Mouse (Mus musculus) erythroblast, embryonic 14.5 days (primary cell): ENCODE measurements around the gene Ltc4s. TPM values are rescaled to one million over a fixed set of nuclear protein-coding genes. Genes with fewer than 3 reads are reported as not detected.

Experiments
- H3K27me3 ChIP-seq: 2 replicates; pipeline ENCODE4 v1.6.1; 2012; ENCODE audit warnings: inconsistent platforms; ENCODE audit not compliant: control insufficient read depth
- H3K36me3 ChIP-seq: 2 replicates; pipeline ENCODE4 v1.6.1; 2012; ENCODE audit warnings: mild to moderate bottlenecking, inconsistent platforms; ENCODE audit not compliant: control insufficient read depth
- H3K4me1 ChIP-seq: 2 replicates; pipeline ENCODE4 v1.6.1; 2012; ENCODE audit warnings: inconsistent platforms; ENCODE audit not compliant: control insufficient read depth
- H3K4me3 ChIP-seq: replicated peaks from 2 replicates; pipeline ENCODE3; 2012; ENCODE audit warnings: moderate library complexity, mild to moderate bottlenecking, inconsistent platforms
- H3K9me3 ChIP-seq: 2 replicates; pipeline ENCODE4 v1.6.1; 2012; ENCODE audit warnings: low read length, inconsistent platforms, mixed read lengths; ENCODE audit not compliant: control insufficient read depth
- GATA1 ChIP-seq: IDR thresholded peaks from 2 replicates; pipeline ENCODE4 v1.6.1; 2012; ENCODE audit warnings: low read length, inconsistent platforms, mixed read lengths
- TAL1 ChIP-seq: IDR thresholded peaks from 3 replicates; pipeline ENCODE4 v1.6.1; 2012; ENCODE audit warnings: low read length, inconsistent platforms, mixed read lengths
- polyA plus RNA-seq: library from polyadenylated mRNA; stranded (reverse); fragments of >175 nt; gene quantifications from 2 replicates; pipeline ENCODE4 v1.2.3, GENCODE M21; 2012

The Ltc4s gene
- polyA plus RNA-seq, 1 experiment = not detected

DNA sequence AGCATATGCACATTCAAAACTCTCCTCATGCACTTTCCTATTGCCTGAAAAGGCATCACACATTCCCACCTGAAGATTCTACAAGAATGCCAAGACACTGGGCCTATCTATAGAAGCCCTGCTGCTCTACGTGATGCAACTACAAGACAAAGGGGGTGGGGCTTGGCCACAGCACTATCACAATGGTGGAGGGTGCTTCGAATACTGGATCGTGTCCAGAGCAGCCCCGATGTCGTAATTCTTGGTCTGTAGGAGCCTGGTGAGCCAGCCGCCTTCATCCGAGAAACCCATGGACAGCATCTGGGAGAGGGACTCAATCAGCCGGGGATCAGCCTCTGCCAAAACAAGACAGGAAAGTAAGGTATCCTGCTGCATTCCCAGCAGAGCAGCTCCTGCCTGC lies 37.8 kb downstream of the Ltc4s start:
- H3K36me3 ChIP-seq = peaks cover 94% of the 10 kb centered on the region
- no peaks in the 10 kb centered on the region for H3K27me3 ChIP-seq
- TF ChIP-seq GATA1 (no peak), TAL1 (no peak)

DNA sequence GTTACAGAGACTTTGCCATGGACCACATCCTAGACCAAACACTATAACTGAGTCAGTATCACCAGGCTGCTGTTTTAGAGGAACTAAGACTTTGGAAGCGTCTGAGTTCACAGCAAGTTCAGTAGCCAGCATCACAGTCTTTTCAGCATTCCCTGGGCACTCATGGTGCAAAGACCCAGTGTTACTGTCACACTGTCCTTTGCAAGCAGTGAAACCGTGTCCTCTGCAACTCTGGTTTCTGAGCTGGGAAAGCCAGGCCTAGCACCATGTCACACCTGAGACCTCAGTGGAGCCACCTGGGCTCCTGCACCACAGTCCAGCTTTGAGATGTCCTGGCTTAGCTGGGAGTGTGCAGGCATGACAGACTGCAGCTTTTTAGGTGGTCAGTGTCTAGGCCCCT lies 39.5 kb downstream of the Ltc4s start:
- Histone ChIP-seq H3K36me3 (peaks cover 87% of the 10 kb centered on the region), H3K4me1 (peaks cover 2% of the 10 kb centered on the region), H3K9me3 (no peaks in the 10 kb centered on the region), H3K4me3 (no peak overlapping the region), H3K27me3 (no peaks in the 10 kb centered on the region)
- no peak for TF ChIP-seq GATA1
- TF ChIP-seq TAL1 = no peak

More for the DNA sequence above, 37.8 kb downstream of the Ltc4s start:
- Histone ChIP-seq H3K9me3 (no peaks in the 10 kb centered on the region), H3K4me1 (peaks cover 6% of the 10 kb centered on the region), H3K4me3 (no peak overlapping the region)

DNA sequence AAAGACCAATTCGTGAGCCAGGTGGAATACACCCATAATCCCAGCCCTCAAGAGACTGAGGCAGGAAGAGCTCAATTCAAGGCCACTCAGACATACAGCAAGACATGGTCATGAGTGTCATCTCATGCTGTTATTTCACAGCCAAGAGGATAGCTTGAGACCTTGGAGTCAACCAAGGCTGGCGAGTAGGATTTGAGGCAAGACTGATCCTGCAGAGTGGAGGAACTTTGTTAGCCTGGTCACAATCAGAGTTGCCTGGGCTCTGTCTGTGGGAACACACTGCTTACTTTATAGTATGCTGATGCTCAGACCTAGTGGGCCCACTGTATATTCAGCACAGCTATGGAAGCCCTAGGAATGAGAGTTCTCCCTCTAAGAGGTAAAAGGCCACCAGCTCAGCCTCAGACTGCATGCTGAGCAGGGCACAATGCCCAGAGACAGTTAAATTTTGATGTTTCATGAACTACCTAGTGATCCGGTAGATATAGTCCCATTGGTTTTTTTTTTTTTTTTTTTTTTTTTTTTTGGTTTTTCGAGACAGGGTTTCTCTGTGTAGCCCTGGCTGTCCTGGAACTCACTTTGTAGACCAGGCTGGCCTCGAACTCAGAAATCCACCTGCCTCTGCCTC lies 40.1 kb downstream of the Ltc4s start:
- Histone ChIP-seq H3K36me3 (peaks cover 83% of the 10 kb centered on the region), H3K27me3 (no peaks in the 10 kb centered on the region), H3K4me3 (no peak overlapping the region), H3K9me3 (no peaks in the 10 kb centered on the region), H3K4me1 (peaks cover 2% of the 10 kb centered on the region)
- TF ChIP-seq TAL1 (no peak), GATA1 (no peak)

DNA sequence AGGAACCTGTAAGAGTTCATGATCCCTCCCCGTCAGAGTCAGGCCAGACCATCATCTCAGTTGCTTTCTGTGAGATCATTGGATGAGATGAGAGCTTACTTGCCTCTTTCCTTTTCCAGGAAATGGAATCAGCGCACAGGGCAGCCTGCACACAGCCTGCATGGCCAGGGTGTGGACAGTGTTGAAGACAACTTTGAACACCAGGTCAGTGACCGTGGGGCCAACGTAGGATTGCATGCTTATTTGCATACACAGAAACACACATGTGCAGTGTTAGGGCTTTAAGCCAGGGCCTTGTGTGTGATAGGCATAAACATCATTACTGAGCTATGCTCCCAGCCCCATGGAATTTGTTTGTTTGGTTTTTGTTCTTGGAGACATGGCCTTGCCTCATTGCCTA lies 40.9 kb downstream of the Ltc4s start:
- H3K36me3 ChIP-seq = peaks cover 74% of the 10 kb centered on the region

DNA sequence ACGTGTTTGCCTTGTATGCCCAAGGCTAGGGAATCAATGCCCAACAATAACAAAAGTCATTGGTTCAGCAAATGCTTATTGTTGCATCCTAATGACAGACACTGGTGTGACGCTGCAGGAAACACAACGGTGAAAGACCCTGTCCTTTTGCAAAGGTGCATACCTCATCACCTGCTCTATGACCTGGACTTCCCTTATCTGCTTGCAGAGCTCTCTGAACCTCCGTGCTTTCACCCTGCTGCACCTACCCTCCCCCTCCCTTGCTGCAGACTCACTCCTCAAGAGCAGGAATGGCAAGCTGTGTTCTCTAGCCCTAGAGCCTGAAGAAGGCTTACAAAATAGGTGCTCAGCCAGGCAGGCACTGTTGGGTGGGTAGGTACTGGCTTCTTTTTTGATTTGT lies 43.6 kb downstream of the Ltc4s start:
- peaks cover 53% of the 10 kb centered on the region for H3K36me3 ChIP-seq
- H3K4me1 ChIP-seq = peaks cover 2% of the 10 kb centered on the region; the same call in 1 of the 2 replicates
- H3K4me3 ChIP-seq = no peak overlapping the region
- TF ChIP-seq GATA1 (no peak), TAL1 (no peak)
- H3K9me3 ChIP-seq = no peaks in the 10 kb centered on the region
- H3K27me3 ChIP-seq = no peaks in the 10 kb centered on the region

More for the DNA sequence above, 40.9 kb downstream of the Ltc4s start:
- no peaks in the 10 kb centered on the region for H3K9me3 ChIP-seq
- TF ChIP-seq TAL1 (no peak), GATA1 (no peak)
- H3K27me3 ChIP-seq = no peaks in the 10 kb centered on the region
- peaks cover 2% of the 10 kb centered on the region; the same call in 1 of the 2 replicates for H3K4me1 ChIP-seq
- no peak overlapping the region for H3K4me3 ChIP-seq

DNA sequence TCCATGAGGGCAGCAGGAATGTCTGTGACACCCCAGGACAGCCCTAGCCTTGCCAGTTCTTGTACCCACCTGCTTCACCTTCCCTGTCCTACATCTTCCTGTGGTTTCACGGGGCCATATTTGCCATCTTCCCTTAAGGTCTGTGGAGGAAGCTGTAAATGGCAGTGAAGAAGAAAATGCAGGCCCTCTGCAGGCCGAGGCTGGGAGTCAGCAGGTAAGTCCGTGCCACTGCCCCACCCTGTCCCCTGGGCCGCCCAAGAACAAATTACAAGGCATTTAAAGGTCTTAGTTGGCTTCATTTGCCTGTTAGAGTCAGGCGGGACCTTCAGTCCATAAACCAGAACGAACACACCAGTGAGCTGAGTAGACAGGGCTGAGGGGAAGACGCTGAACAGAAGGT lies 44.3 kb downstream of the Ltc4s start:
- Histone ChIP-seq H3K4me1 (peaks cover 2% of the 10 kb centered on the region; the same call in 1 of the 2 replicates), H3K27me3 (no peaks in the 10 kb centered on the region), H3K4me3 (no peak overlapping the region), H3K9me3 (no peaks in the 10 kb centered on the region), H3K36me3 (peaks cover 46% of the 10 kb centered on the region)
- no peak for TF ChIP-seq GATA1
- TF ChIP-seq TAL1 = no peak

DNA sequence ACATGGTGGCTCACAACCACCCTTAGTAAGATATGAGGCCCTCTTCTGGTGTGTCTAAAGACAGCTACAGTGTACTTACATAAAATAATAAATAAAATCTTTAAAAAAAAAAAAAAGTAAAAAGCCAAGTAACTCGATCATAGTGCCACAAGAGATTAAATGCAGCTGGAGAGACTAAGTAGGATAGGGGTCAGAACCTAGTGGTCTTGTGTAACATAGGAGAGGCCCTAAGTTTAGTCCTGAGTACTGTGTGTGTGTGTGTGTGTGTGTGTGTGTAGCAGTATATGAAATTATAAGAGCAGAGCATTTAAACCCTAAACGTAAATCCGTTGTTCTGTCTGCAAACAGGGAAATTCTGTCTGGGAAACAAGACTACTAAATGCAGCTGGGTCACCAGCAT lies 46.1 kb downstream of the Ltc4s start:
- Histone ChIP-seq H3K27me3 (no peaks in the 10 kb centered on the region), H3K36me3 (peaks cover 28% of the 10 kb centered on the region), H3K4me1 (peaks cover 2% of the 10 kb centered on the region; the same call in 1 of the 2 replicates), H3K9me3 (no peaks in the 10 kb centered on the region), H3K4me3 (no peak overlapping the region)
- no peak for TF ChIP-seq TAL1
- TF ChIP-seq GATA1 = no peak

DNA sequence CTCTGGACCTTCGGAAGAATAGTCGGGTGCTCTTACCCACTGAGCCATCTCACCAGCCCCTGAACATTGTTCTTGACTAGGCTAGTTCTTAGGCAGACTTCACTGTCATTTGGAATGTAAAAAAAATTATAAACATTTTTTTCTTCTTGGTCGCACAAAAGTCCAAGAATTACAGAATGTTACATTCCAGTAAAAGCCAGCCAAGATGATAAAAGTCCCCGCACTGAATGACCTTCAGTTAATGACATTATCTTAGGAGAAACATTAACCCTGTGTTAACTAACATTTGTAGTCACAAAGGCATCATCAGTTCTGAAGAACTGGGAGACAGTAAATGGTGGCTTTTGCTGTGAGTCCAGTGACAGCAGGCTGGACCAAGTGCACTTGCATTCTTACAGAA lies 48.1 kb downstream of the Ltc4s start:
- Histone ChIP-seq H3K9me3 (no peaks in the 10 kb centered on the region), H3K27me3 (no peaks in the 10 kb centered on the region), H3K36me3 (peaks cover 20% of the 10 kb centered on the region), H3K4me1 (no peaks in the 10 kb centered on the region; the same call in 1 of the 2 replicates), H3K4me3 (no peak overlapping the region)
- no peak for TF ChIP-seq TAL1

DNA sequence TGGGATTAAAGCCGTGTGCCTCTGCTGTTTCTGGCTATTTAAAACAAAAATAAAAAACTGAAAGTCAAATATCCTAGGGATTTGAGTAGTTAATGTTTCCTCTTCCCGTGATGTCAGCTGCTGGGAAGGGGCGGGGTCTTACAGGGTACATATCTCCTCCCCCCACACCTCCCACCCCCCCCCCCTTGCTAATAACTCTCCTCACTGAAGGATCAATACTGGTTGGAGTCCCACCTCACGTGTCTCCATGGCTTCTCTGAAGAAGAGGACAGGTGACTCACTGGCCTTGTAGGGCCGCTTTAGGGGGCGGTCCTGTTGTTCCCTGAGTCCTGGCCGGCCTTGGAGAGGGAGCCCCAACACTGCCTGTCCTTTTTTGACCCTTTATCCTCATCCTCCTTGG lies 49.7 kb downstream of the Ltc4s start:
- no peaks in the 10 kb centered on the region for H3K9me3 ChIP-seq
- no peak overlapping the region for H3K4me3 ChIP-seq
- TF ChIP-seq TAL1 = no peak
- no peak for TF ChIP-seq GATA1
- H3K4me1 ChIP-seq = peaks cover 2% of the 10 kb centered on the region; the same call in 1 of the 2 replicates
- peaks cover 11% of the 10 kb centered on the region for H3K36me3 ChIP-seq
- H3K27me3 ChIP-seq = no peaks in the 10 kb centered on the region

Other genes starting within 250 kb of the Ltc4s start
- gene Rnf130, start 213.3 kb downstream of the Ltc4s start, polyA plus RNA-seq = 0.14 and 0.26 TPM in 2 replicates
- gene Tbc1d9b, start 107.2 kb downstream of the Ltc4s start, polyA plus RNA-seq = 1.5 and 1.6 TPM in 2 replicates
- 0.79 and 1.3 TPM in 2 replicates for gene Mrnip, start 64.2 kb downstream of the Ltc4s start, polyA plus RNA-seq
- gene Sqstm1, start 27.8 kb downstream of the Ltc4s start, polyA plus RNA-seq = 19.5 and 24.0 TPM in 2 replicates
- gene Mgat4b, start 27.7 kb downstream of the Ltc4s start, polyA plus RNA-seq = 23.6 and 24.7 TPM in 2 replicates
- 0.47 and 0.68 TPM in 2 replicates for gene Maml1, start 53.7 kb upstream of the Ltc4s start, polyA plus RNA-seq
- gene Canx, start 87.1 kb upstream of the Ltc4s start, polyA plus RNA-seq = 3.1 and 8.5 TPM in 2 replicates
- gene Cby3, start 115.8 kb upstream of the Ltc4s start, polyA plus RNA-seq = not detected in 2 replicates
- gene Hnrnph1, start 138.4 kb upstream of the Ltc4s start, polyA plus RNA-seq = 12.6 and 16.1 TPM in 2 replicates
- 0.18 and 0.23 TPM in 2 replicates for gene Rufy1, start 192.5 kb upstream of the Ltc4s start, polyA plus RNA-seq